Mouse (Mus musculus): ENCODE results near the gene Prkn. TPM values are rescaled to one million over a fixed set of nuclear protein-coding genes. Genes with fewer than 3 reads are reported as not detected.

The Prkn gene
- polyA plus RNA-seq, 1 experiment: 21.7 TPM

- Histone ChIP-seq H3K4me1 (ENCODE audit: control insufficient read depth, insufficient read depth, low read length) (no peaks in the 10 kb centered on the region), H3K4me3 (ENCODE audit: insufficient read depth, low read length) (no peak overlapping the region), H3K27ac (ENCODE audit: insufficient read depth, low read length) (no peak overlapping the region)
- TF ChIP-seq POLR2A (IDR thresholded peaks at IDR 0.05; ENCODE audit: extremely low read depth, insufficient read depth, low read length) (no peak), CTCF (IDR thresholded peaks at IDR 0.05; ENCODE audit: extremely low read depth, insufficient read depth, low read length) (no peak)
Measured at GRCm38 (mm10) chr17:12047523-12047922, 1207.3 kb downstream of the Prkn start.

- H3K4me1 ChIP-seq (ENCODE audit: control insufficient read depth, insufficient read depth, low read length): no peaks in the 10 kb centered on the region
- no peak for TF ChIP-seq CTCF (IDR thresholded peaks at IDR 0.05; ENCODE audit: extremely low read depth, insufficient read depth, low read length)
- TF ChIP-seq POLR2A (IDR thresholded peaks at IDR 0.05; ENCODE audit: extremely low read depth, insufficient read depth, low read length): no peak
- no peak overlapping the region for H3K27ac ChIP-seq (ENCODE audit: insufficient read depth, low read length)
- no peak overlapping the region for H3K4me3 ChIP-seq (ENCODE audit: insufficient read depth, low read length)
Measured at GRCm38 (mm10) chr17:12048695-12049490, 1208.7 kb downstream of the Prkn start.

GRCm38 (mm10) chr17:12050261-12050660, 1210.1 kb downstream of the Prkn start:
- Histone ChIP-seq H3K4me1 (ENCODE audit: control insufficient read depth, insufficient read depth, low read length) (no peaks in the 10 kb centered on the region), H3K4me3 (ENCODE audit: insufficient read depth, low read length) (no peak overlapping the region), H3K27ac (ENCODE audit: insufficient read depth, low read length) (no peak overlapping the region)
- TF ChIP-seq POLR2A (IDR thresholded peaks at IDR 0.05; ENCODE audit: extremely low read depth, insufficient read depth, low read length): no peak
- TF ChIP-seq CTCF (IDR thresholded peaks at IDR 0.05; ENCODE audit: extremely low read depth, insufficient read depth, low read length): no peak

GRCm38 (mm10) chr17:12051031-12051430, 1210.8 kb downstream of the Prkn start:
- no peak for TF ChIP-seq CTCF (IDR thresholded peaks at IDR 0.05; ENCODE audit: extremely low read depth, insufficient read depth, low read length)
- no peak for TF ChIP-seq POLR2A (IDR thresholded peaks at IDR 0.05; ENCODE audit: extremely low read depth, insufficient read depth, low read length)
- no peaks in the 10 kb centered on the region for H3K4me1 ChIP-seq (ENCODE audit: control insufficient read depth, insufficient read depth, low read length)
- H3K4me3 ChIP-seq (ENCODE audit: insufficient read depth, low read length): no peak overlapping the region
- H3K27ac ChIP-seq (ENCODE audit: insufficient read depth, low read length): no peak overlapping the region

- H3K4me1 ChIP-seq (ENCODE audit: control insufficient read depth, insufficient read depth, low read length): no peaks in the 10 kb centered on the region
- H3K4me3 ChIP-seq (ENCODE audit: insufficient read depth, low read length): no peak overlapping the region
- no peak for TF ChIP-seq POLR2A (IDR thresholded peaks at IDR 0.05; ENCODE audit: extremely low read depth, insufficient read depth, low read length)
- no peak for TF ChIP-seq CTCF (IDR thresholded peaks at IDR 0.05; ENCODE audit: extremely low read depth, insufficient read depth, low read length)
- H3K27ac ChIP-seq (ENCODE audit: insufficient read depth, low read length): no peak overlapping the region
Measured at GRCm38 (mm10) chr17:12052651-12053050, 1212.5 kb downstream of the Prkn start.

- TF ChIP-seq CTCF (IDR thresholded peaks at IDR 0.05; ENCODE audit: extremely low read depth, insufficient read depth, low read length): no peak
- no peak for TF ChIP-seq POLR2A (IDR thresholded peaks at IDR 0.05; ENCODE audit: extremely low read depth, insufficient read depth, low read length)
- no peak overlapping the region for H3K4me3 ChIP-seq (ENCODE audit: insufficient read depth, low read length)
- H3K27ac ChIP-seq (ENCODE audit: insufficient read depth, low read length): no peak overlapping the region
- H3K4me1 ChIP-seq (ENCODE audit: control insufficient read depth, insufficient read depth, low read length): peaks cover 2% of the 10 kb centered on the region; the same call in 1 of the 2 replicates
Measured at GRCm38 (mm10) chr17:12059041-12059440, 1218.9 kb downstream of the Prkn start.

- no peak for TF ChIP-seq CTCF (IDR thresholded peaks at IDR 0.05; ENCODE audit: extremely low read depth, insufficient read depth, low read length)
- TF ChIP-seq POLR2A (IDR thresholded peaks at IDR 0.05; ENCODE audit: extremely low read depth, insufficient read depth, low read length): no peak
- Histone ChIP-seq H3K27ac (ENCODE audit: insufficient read depth, low read length) (no peak overlapping the region), H3K4me3 (ENCODE audit: insufficient read depth, low read length) (no peak overlapping the region), H3K4me1 (ENCODE audit: control insufficient read depth, insufficient read depth, low read length) (peaks cover 2% of the 10 kb centered on the region; the same call in 1 of the 2 replicates)
Measured at GRCm38 (mm10) chr17:12061381-12061780, 1221.2 kb downstream of the Prkn start.

GRCm38 (mm10) chr17:12062861-12063260, 1222.7 kb downstream of the Prkn start:
- Histone ChIP-seq H3K4me1 (ENCODE audit: control insufficient read depth, insufficient read depth, low read length) (peaks cover 2% of the 10 kb centered on the region; the same call in 1 of the 2 replicates), H3K27ac (ENCODE audit: insufficient read depth, low read length) (no peak overlapping the region), H3K4me3 (ENCODE audit: insufficient read depth, low read length) (no peak overlapping the region)
- TF ChIP-seq POLR2A (IDR thresholded peaks at IDR 0.05; ENCODE audit: extremely low read depth, insufficient read depth, low read length) (no peak), CTCF (IDR thresholded peaks at IDR 0.05; ENCODE audit: extremely low read depth, insufficient read depth, low read length) (no peak)

GRCm38 (mm10) chr17:12063533-12063932, 1223.3 kb downstream of the Prkn start:
- no peak overlapping the region for H3K27ac ChIP-seq (ENCODE audit: insufficient read depth, low read length)

GRCm38 (mm10) chr17:12066054-12066453, 1225.9 kb downstream of the Prkn start:
- TF ChIP-seq POLR2A (IDR thresholded peaks at IDR 0.05; ENCODE audit: extremely low read depth, insufficient read depth, low read length) (no peak), CTCF (IDR thresholded peaks at IDR 0.05; ENCODE audit: extremely low read depth, insufficient read depth, low read length) (no peak)
- Histone ChIP-seq H3K4me3 (ENCODE audit: insufficient read depth, low read length) (no peak overlapping the region), H3K4me1 (ENCODE audit: control insufficient read depth, insufficient read depth, low read length) (peaks cover 2% of the 10 kb centered on the region; the same call in 1 of the 2 replicates), H3K27ac (ENCODE audit: insufficient read depth, low read length) (no peak overlapping the region)

More at GRCm38 (mm10) chr17:12063533-12063932, 1223.3 kb downstream of the Prkn start:
- no peak for TF ChIP-seq CTCF (IDR thresholded peaks at IDR 0.05; ENCODE audit: extremely low read depth, insufficient read depth, low read length)
- no peak for TF ChIP-seq POLR2A (IDR thresholded peaks at IDR 0.05; ENCODE audit: extremely low read depth, insufficient read depth, low read length)
- H3K4me3 ChIP-seq (ENCODE audit: insufficient read depth, low read length): no peak overlapping the region
- H3K4me1 ChIP-seq (ENCODE audit: control insufficient read depth, insufficient read depth, low read length): peaks cover 2% of the 10 kb centered on the region; the same call in 1 of the 2 replicates
